ENCODE assay signal across 26 mouse cellular contexts in genomic region chr7:68305781-68306575, GRCm38 (mm10). TPM values are rescaled to one million over a fixed set of nuclear protein-coding genes. Genes with fewer than 3 reads are reported as not detected.
DNase-seq lines count a peak whose midpoint lies in the region; ATAC-seq lines count a peak whose summit lies in the region.
"Had no signal": no experiment of that assay in that cellular context is flagged by ENCODE, and none has a peak within 500 bp of the region (broad histone marks: within the 10 kb centered on the region; RNA-seq: fewer than 3 reads in every experiment).

No protein-coding gene starts in this region.

- 0 out of 2 replicates have a peak overlapping the region, but pooled peaks have one; percentile 62 for H3K27ac ChIP-seq in limb, embryonic 12.5 days
- no peak overlapping the region for H3K27ac ChIP-seq in limb, embryonic 10.5 days
- H3K27ac ChIP-seq in midbrain, embryonic 11.5 days (ENCODE audit: low read depth, low read length), result no peak overlapping the region
- H3K27ac ChIP-seq in midbrain, embryonic 13.5 days, result no peak overlapping the region
- H3K27ac ChIP-seq: forebrain, embryonic 12.5 days; heart, adult 2 months; heart, embryonic 15.5 days; hindbrain, embryonic 13.5 days; hindbrain, postnatal 0 days had no signal

- H3K4me2 ChIP-seq in limb, embryonic 12.5 days, result no peak overlapping the region
- H3K4me2 ChIP-seq in midbrain, embryonic 11.5 days, result no peak overlapping the region
- no peak overlapping the region for H3K4me2 ChIP-seq in midbrain, embryonic 13.5 days (replicated peaks)
- H3K4me2 ChIP-seq: forebrain, embryonic 12.5 days; heart, embryonic 11.5 days; heart, embryonic 15.5 days; hindbrain, embryonic 13.5 days had no signal

- ATAC-seq in CD4-positive, CD25-positive, alpha-beta regulatory T cell, adult 4 months, result no peak
- ATAC-seq in limb, embryonic 12.5 days (ENCODE audit: insufficient number of reproducible peaks, insufficient read depth, low FRiP score, low TSS enrichment, low read depth), result no peak
- no peak for ATAC-seq in midbrain, embryonic 11.5 days (ENCODE audit: low FRiP score)
- ATAC-seq in midbrain, embryonic 13.5 days, result no peak
- ATAC-seq in erythroid progenitor cell, adult 5-6 weeks (replicated peaks; ENCODE audit: low FRiP score, poor library complexity, severe bottlenecking), result no peak
- ATAC-seq: forebrain, postnatal 0 days; hindbrain, postnatal 0 days; Patski had no signal

- no peak overlapping the region for H3K9ac ChIP-seq in limb, embryonic 12.5 days (replicated peaks)
- H3K9ac ChIP-seq in midbrain, embryonic 11.5 days (ENCODE audit: low read length), result no peak overlapping the region
- H3K9ac ChIP-seq in midbrain, embryonic 13.5 days (replicated peaks), result no peak overlapping the region
- H3K9ac ChIP-seq: forebrain, embryonic 12.5 days; forebrain, postnatal 0 days; heart, embryonic 15.5 days; hindbrain, embryonic 13.5 days had no signal

- no peaks in the 10 kb centered on the region for H3K36me3 ChIP-seq in limb, embryonic 12.5 days
- no peaks in the 10 kb centered on the region for H3K36me3 ChIP-seq in limb, embryonic 10.5 days
- H3K36me3 ChIP-seq in midbrain, embryonic 11.5 days (ENCODE audit: control insufficient read depth, insufficient read depth, low read length), result no peaks in the 10 kb centered on the region
- no peaks in the 10 kb centered on the region for H3K36me3 ChIP-seq in midbrain, embryonic 13.5 days
- H3K36me3 ChIP-seq: forebrain, embryonic 12.5 days; heart, embryonic 15.5 days; hindbrain, embryonic 13.5 days had no signal

- H3K27me3 ChIP-seq in limb, embryonic 12.5 days, result no peaks in the 10 kb centered on the region
- no peaks in the 10 kb centered on the region for H3K27me3 ChIP-seq in limb, embryonic 10.5 days (ENCODE audit: low read depth, poor library complexity, severe bottlenecking)
- no peaks in the 10 kb centered on the region for H3K27me3 ChIP-seq in midbrain, embryonic 11.5 days (ENCODE audit: control insufficient read depth, insufficient read depth, low read length)
- no peaks in the 10 kb centered on the region for H3K27me3 ChIP-seq in midbrain, embryonic 13.5 days
- H3K27me3 ChIP-seq: CH12.LX; forebrain, embryonic 12.5 days; Patski had no signal

- DNase-seq in CD4-positive, CD25-positive, alpha-beta regulatory T cell, adult 2 months (ENCODE audit: low read depth, low spot score), result peak; percentile 38
- no peak for DNase-seq in limb, embryonic 10.5 days (ENCODE audit: low spot score)
- peak; percentile 84 for DNase-seq in midbrain, embryonic 11.5 days (ENCODE audit: low spot score, missing footprints)
- DNase-seq: adrenal gland, adult 2 months; adrenal gland, postnatal 25 days; B cell, adult 2 months; cerebellum, adult 18-20 months; cerebellum, adult 9-11 months; cerebellum, postnatal 36 days; forebrain, postnatal 0 days; gastrocnemius, postnatal 14 days; heart, adult 2 months; heart, postnatal 14 days had no signal

- H3K4me1 ChIP-seq in limb, embryonic 12.5 days (replicated peaks), result peaks cover 43% of the 10 kb centered on the region
- H3K4me1 ChIP-seq in limb, embryonic 10.5 days, result peaks cover 22% of the 10 kb centered on the region
- no peaks in the 10 kb centered on the region for H3K4me1 ChIP-seq in midbrain, embryonic 11.5 days (ENCODE audit: control insufficient read depth, insufficient read depth, low read length)
- no peaks in the 10 kb centered on the region for H3K4me1 ChIP-seq in midbrain, embryonic 13.5 days (replicated peaks)
- H3K4me1 ChIP-seq: forebrain, embryonic 12.5 days; hindbrain, embryonic 13.5 days had no signal

- H3K4me3 ChIP-seq in limb, embryonic 12.5 days (replicated peaks), result no peak overlapping the region
- no peak overlapping the region for H3K4me3 ChIP-seq in limb, embryonic 10.5 days
- no peak overlapping the region for H3K4me3 ChIP-seq in midbrain, embryonic 11.5 days (ENCODE audit: low read depth, low read length)
- no peak overlapping the region for H3K4me3 ChIP-seq in midbrain, embryonic 13.5 days (replicated peaks)
- H3K4me3 ChIP-seq: forebrain, embryonic 12.5 days; heart, adult 2 months; heart, embryonic 15.5 days; hindbrain, embryonic 13.5 days had no signal

- no peaks in the 10 kb centered on the region for H3K9me3 ChIP-seq in limb, embryonic 12.5 days
- H3K9me3 ChIP-seq in limb, embryonic 10.5 days (replicated peaks), result no peaks in the 10 kb centered on the region
- H3K9me3 ChIP-seq in midbrain, embryonic 11.5 days (ENCODE audit: control insufficient read depth, low read length), result no peaks in the 10 kb centered on the region
- H3K9me3 ChIP-seq in midbrain, embryonic 13.5 days, result no peaks in the 10 kb centered on the region
- H3K9me3 ChIP-seq: forebrain, embryonic 12.5 days; heart, embryonic 15.5 days; hindbrain, embryonic 13.5 days had no signal

- WGBS in limb, embryonic 12.5 days, result 67% methylated on average over 11 of the region's 11 CpGs
- 86% methylated on average over 11 of the region's 11 CpGs for WGBS in limb, embryonic 10.5 days
- 67% methylated on average over 11 of the region's 11 CpGs for WGBS in midbrain, embryonic 11.5 days
- WGBS in midbrain, embryonic 13.5 days, result 60% methylated on average over 11 of the region's 11 CpGs

RNA-seq across cellular contexts. Expression of gene Fam169b, which starts 32.3 kb away (rescaled TPM):
- 100 to 1,000 TPM; 124 to 148 TPM for polyA plus RNA-seq in CD4-positive, CD25-positive, alpha-beta regulatory T cell, adult 4 months (2017; shearing (Covaris generic))
- 1.6 and 1.8 TPM in 2 replicates for polyA plus RNA-seq in limb, embryonic 12.5 days (2016; fragmentation: Nextera tagmentation; extraction: Ambion mirVana)
- 0.36 and 1.2 TPM in 2 replicates for polyA plus RNA-seq in limb, embryonic 10.5 days (2016; fragmentation: Nextera tagmentation; extraction: Ambion mirVana)
- 0.18 TPM in 1 of 2 replicates, not detected in the other for polyA plus RNA-seq in midbrain, embryonic 11.5 days (2014; fragmentation: Nextera tagmentation; extraction: Ambion mirVana)
- polyA plus RNA-seq in midbrain, embryonic 13.5 days (2015; fragmentation: Nextera tagmentation; extraction: Ambion mirVana), result 0.09 TPM in 1 of 2 replicates, not detected in the other
- 2.2 and 2.5 TPM in 2 replicates for total RNA-seq in erythroid progenitor cell, adult 5-6 weeks (2015; ENCODE audit: low replicate concordance)
- total RNA-seq in erythroid progenitor cell, adult 5-6 weeks (2017; ENCODE audit: low replicate concordance), result 0.51 and 3.0 TPM in 2 replicates
- total RNA-seq: adrenal gland, adult 2 months; adrenal gland, postnatal 25 days had no signal

RNA-seq across cellular contexts. Expression of gene Pgpep1l, which starts 41.9 kb away (rescaled TPM):
- 1 to 10 TPM; 6.2 to 6.6 TPM for polyA plus RNA-seq in CD4-positive, CD25-positive, alpha-beta regulatory T cell, adult 4 months (2017; shearing (Covaris generic))
- not detected in 2 replicates for polyA plus RNA-seq in limb, embryonic 12.5 days (2016; fragmentation: Nextera tagmentation; extraction: Ambion mirVana)
- polyA plus RNA-seq in limb, embryonic 10.5 days (2016; fragmentation: Nextera tagmentation; extraction: Ambion mirVana), result not detected in 2 replicates
- not detected in 2 replicates for polyA plus RNA-seq in midbrain, embryonic 11.5 days (2014; fragmentation: Nextera tagmentation; extraction: Ambion mirVana)
- polyA plus RNA-seq in midbrain, embryonic 13.5 days (2015; fragmentation: Nextera tagmentation; extraction: Ambion mirVana), result not detected in 2 replicates
- not detected in 2 replicates for total RNA-seq in erythroid progenitor cell, adult 5-6 weeks (2015; ENCODE audit: low replicate concordance)
- not detected in 2 replicates for total RNA-seq in erythroid progenitor cell, adult 5-6 weeks (2017; ENCODE audit: low replicate concordance)
- total RNA-seq: adrenal gland, adult 2 months; adrenal gland, postnatal 25 days; CH12.LX; heart, adult 2 months; hematopoietic stem cell, adult 5-6 weeks had no signal
- polyA plus RNA-seq: adrenal gland, adult 2 months; forebrain, embryonic 12.5 days; forebrain, postnatal 0 days; gonadal fat pad, adult 2 months; heart, embryonic 11.5 days; hindbrain, embryonic 13.5 days; hindbrain, postnatal 0 days; Patski had no signal

Comparison
In these comparisons a context has a peak if more than half of its experiments do, and no peak if none do; other contexts are left out.
1. RNA of gene Fam169b, which starts 32.3 kb away (polyA plus RNA-seq): 124 to 148 TPM in CD4-positive, CD25-positive, alpha-beta regulatory T cell, adult 4 months; 1.6 to 1.8 TPM in limb, embryonic 12.5 days, 0.36 to 1.2 TPM in limb, embryonic 10.5 days, 0.18 TPM in midbrain, embryonic 11.5 days and 0.09 TPM in midbrain, embryonic 13.5 days; every median in the first group is over 10 times any median in the second.